Mouse (Mus musculus) fat pad, adult 2 months (tissue): ENCODE measurements around the gene Sdf4.
A peak's percentile ranks its signal among the peaks of the same experiment; 100 is the strongest.

Source experiments
- DNase-seq: peaks from one replicate; pipeline ENCODE4 v3.0.0-alpha.2; 2011; ENCODE audit warnings: low read depth, low spot score; ENCODE audit errors: extremely low read depth

The Sdf4 gene

GRCm38 (mm10) chr4:156004109-156004508 lies 11.4 kb downstream of the Sdf4 start:
- no peak for DNase-seq

- DNase-seq: no peak
These were observed 15.7 kb downstream of the Sdf4 start for GRCm38 (mm10) chr4:156008369-156008768.

GRCm38 (mm10) chr4:156013637-156014036 lies 21.0 kb downstream of the Sdf4 start, which contains the start of gene Tnfrsf4:
Gene Tnfrsf4 (plus strand): TSS chr4:156013843.
- no peak for DNase-seq

- no peak for DNase-seq
These were observed 21.8 kb downstream of the Sdf4 start for GRCm38 (mm10) chr4:156014436-156014835.

GRCm38 (mm10) chr4:156019771-156020170 lies 27.1 kb downstream of the Sdf4 start:
- DNase-seq: no peak

- DNase-seq: no peak
These were observed 28.7 kb downstream of the Sdf4 start for GRCm38 (mm10) chr4:156021381-156021780.

- no peak for DNase-seq
These were observed 29.3 kb downstream of the Sdf4 start for GRCm38 (mm10) chr4:156021942-156022419.

- DNase-seq: no peak
These were observed 30.8 kb downstream of the Sdf4 start for GRCm38 (mm10) chr4:156023520-156023919.

GRCm38 (mm10) chr4:156024184-156024583 lies 31.5 kb downstream of the Sdf4 start:
- DNase-seq: no peak

- DNase-seq: no peak
These were observed 33.3 kb downstream of the Sdf4 start, which contains the start of gene Tnfrsf18 for GRCm38 (mm10) chr4:156026013-156026412. Gene Tnfrsf18 (plus strand): TSS chr4:156026164.

GRCm38 (mm10) chr4:156028580-156028979 lies 35.9 kb downstream of the Sdf4 start:
- DNase-seq: no peak

GRCm38 (mm10) chr4:156030651-156031118 lies 38.0 kb downstream of the Sdf4 start:
- no peak for DNase-seq

GRCm38 (mm10) chr4:156031255-156031592 lies 38.6 kb downstream of the Sdf4 start:
- DNase-seq: no peak

- DNase-seq: peak; percentile 95
These were observed 39.1 kb downstream of the Sdf4 start for GRCm38 (mm10) chr4:156031593-156032391.

- no peak for DNase-seq
These were observed 40.2 kb downstream of the Sdf4 start for GRCm38 (mm10) chr4:156032856-156033255.

- no peak for DNase-seq
These were observed 40.9 kb downstream of the Sdf4 start for GRCm38 (mm10) chr4:156033476-156034119.

GRCm38 (mm10) chr4:156034301-156034700 lies 41.6 kb downstream of the Sdf4 start:
- no peak for DNase-seq

GRCm38 (mm10) chr4:156034901-156035300 lies 42.2 kb downstream of the Sdf4 start:
- no peak for DNase-seq

- DNase-seq: no peak
These were observed 52.1 kb downstream of the Sdf4 start for GRCm38 (mm10) chr4:156044754-156045153.

GRCm38 (mm10) chr4:156049779-156050178 lies 57.1 kb downstream of the Sdf4 start:
- no peak for DNase-seq

GRCm38 (mm10) chr4:156050391-156050980 lies 57.8 kb downstream of the Sdf4 start:
- no peak for DNase-seq

GRCm38 (mm10) chr4:156053113-156053512 lies 60.4 kb downstream of the Sdf4 start:
- no peak for DNase-seq
